Mouse (Mus musculus) heart, embryonic 11.5 days (tissue): ENCODE measurements around the gene Vti1a. TPM values are rescaled to one million over a fixed set of nuclear protein-coding genes. Genes with fewer than 3 reads are reported as not detected.
A peak's percentile ranks its signal among the peaks of the same experiment; 100 is the strongest.

Source experiments
- ATAC-seq: fragments of 200-750 bp; cut with Nextera tagmentation; replicated peaks from 2 replicates; pipeline ENCODE4 v1.8.0; 2017; ENCODE audit warnings: moderate library complexity; ENCODE audit not compliant: insufficient number of reproducible peaks, low FRiP score, low TSS enrichment
- H3K27ac ChIP-seq: fragments of 300-500 bp; sonication (generic); 2 replicates; pipeline ENCODE4 v1.5.1; 2014; ENCODE audit warnings: mild to moderate bottlenecking, low read depth, low read length
- H3K27me3 ChIP-seq: fragments of 300-500 bp; sonication (generic); 2 replicates; pipeline ENCODE4 v1.6.1; 2014; ENCODE audit warnings: mild to moderate bottlenecking, low read length, mixed read lengths; ENCODE audit not compliant: control insufficient read depth, insufficient read depth
- H3K36me3 ChIP-seq: fragments of 300-500 bp; sonication (generic); 2 replicates; pipeline ENCODE4 v1.6.1; 2014; ENCODE audit warnings: mild to moderate bottlenecking, low read length, moderate library complexity, mixed read lengths; ENCODE audit not compliant: control insufficient read depth, insufficient read depth
- H3K4me1 ChIP-seq: fragments of 300-500 bp; sonication (generic); 2 replicates; pipeline ENCODE4 v1.6.1; 2014; ENCODE audit warnings: low read length; ENCODE audit not compliant: control insufficient read depth, insufficient read depth
- H3K4me2 ChIP-seq: fragments of 300-500 bp; sonication (generic); 2 replicates; pipeline ENCODE4 v1.6.1; 2014; ENCODE audit warnings: mild to moderate bottlenecking, moderate library complexity
- H3K4me3 ChIP-seq: fragments of 300-500 bp; sonication (generic); 2 replicates; pipeline ENCODE4 v1.5.1; 2014; ENCODE audit warnings: low read depth, low read length
- H3K9ac ChIP-seq: fragments of 300-500 bp; sonication (generic); 2 replicates; pipeline ENCODE4 v1.6.1; 2014; ENCODE audit warnings: mild to moderate bottlenecking, low read depth, low read length, moderate library complexity
- H3K9me3 ChIP-seq: fragments of 300-500 bp; sonication (generic); replicated peaks from 2 replicates; pipeline ENCODE4 v1.6.1; 2016; ENCODE audit warnings: low read length; ENCODE audit not compliant: control insufficient read depth
- WGBS: fragments of 180-500 bp; shearing (Covaris S2); extraction: QIAGEN DNeasy Blood & Tissue Kit; methylation state at CpG from one replicate; pipeline ENCODE4 v1.1.7; 2014; ENCODE audit not compliant: insufficient replicate concordance; 5-methylcytosine and 5-hydroxymethylcytosine counted together
- polyA plus RNA-seq: library from polyadenylated mRNA; unstranded; fragments of >200 nt; fragmentation: Nextera tagmentation; extraction: Ambion mirVana; gene quantifications from 2 replicates; pipeline ENCODE4 v1.2.1, GENCODE M21; 2014

Vti1a gene
- polyA plus RNA-seq, 1 experiment from 2014 or later = 19.0 TPM

- peaks cover 47% of the 10 kb centered on the region for H3K4me1 ChIP-seq
- ATAC-seq = no peak
These were observed 244.1 kb downstream of the Vti1a start for GRCm38 (mm10) chr19:55560088-55560682.

GRCm38 (mm10) chr19:55561469-55561868, 245.4 kb downstream of the Vti1a start:
- H3K4me1 ChIP-seq = peaks cover 50% of the 10 kb centered on the region

More at GRCm38 (mm10) chr19:55560088-55560682, 244.1 kb downstream of the Vti1a start:
- WGBS = 89% methylated on average over 11 of the region's 11 CpGs
- no peak overlapping the region for H3K4me2 ChIP-seq
- no peak overlapping the region for H3K9ac ChIP-seq
- no peaks in the 10 kb centered on the region for H3K27me3 ChIP-seq
- H3K4me3 ChIP-seq = no peak overlapping the region
- no peaks in the 10 kb centered on the region for H3K36me3 ChIP-seq
- H3K9me3 ChIP-seq = no peaks in the 10 kb centered on the region
- H3K27ac ChIP-seq = no peak overlapping the region

GRCm38 (mm10) chr19:55562487-55563147, 246.5 kb downstream of the Vti1a start:
- no peaks in the 10 kb centered on the region for H3K27me3 ChIP-seq
- no peak overlapping the region for H3K4me3 ChIP-seq
- no peak overlapping the region for H3K4me2 ChIP-seq
- 60% methylated on average over 14 of the region's 14 CpGs for WGBS
- peak overlapping the region; percentile 66 for H3K27ac ChIP-seq
- peaks cover 55% of the 10 kb centered on the region for H3K4me1 ChIP-seq
- H3K9ac ChIP-seq = no peak overlapping the region
- no peaks in the 10 kb centered on the region for H3K36me3 ChIP-seq
- no peaks in the 10 kb centered on the region for H3K9me3 ChIP-seq
- ATAC-seq = peak; percentile 24; the same call in 1 of the 2 replicates

More at GRCm38 (mm10) chr19:55561469-55561868, 245.4 kb downstream of the Vti1a start:
- no peaks in the 10 kb centered on the region for H3K9me3 ChIP-seq
- no peak overlapping the region for H3K4me3 ChIP-seq
- no peak overlapping the region for H3K9ac ChIP-seq
- H3K4me2 ChIP-seq = no peak overlapping the region
- no peak overlapping the region for H3K27ac ChIP-seq
- WGBS = 83% methylated on average over 10 of the region's 10 CpGs
- H3K27me3 ChIP-seq = no peaks in the 10 kb centered on the region
- no peak for ATAC-seq
- no peaks in the 10 kb centered on the region for H3K36me3 ChIP-seq

- Histone ChIP-seq H3K27me3 (no peaks in the 10 kb centered on the region), H3K9me3 (no peaks in the 10 kb centered on the region), H3K4me3 (no peak overlapping the region), H3K4me2 (peak overlapping the region; percentile 11), H3K36me3 (no peaks in the 10 kb centered on the region), H3K27ac (peak overlapping the region; percentile 66), H3K4me1 (peaks cover 56% of the 10 kb centered on the region), H3K9ac (no peak overlapping the region)
- peak; percentile 75 for ATAC-seq
- WGBS = 28% methylated on average over 15 of the region's 15 CpGs
These were observed 247.1 kb downstream of the Vti1a start for GRCm38 (mm10) chr19:55563148-55563651.

DNA sequence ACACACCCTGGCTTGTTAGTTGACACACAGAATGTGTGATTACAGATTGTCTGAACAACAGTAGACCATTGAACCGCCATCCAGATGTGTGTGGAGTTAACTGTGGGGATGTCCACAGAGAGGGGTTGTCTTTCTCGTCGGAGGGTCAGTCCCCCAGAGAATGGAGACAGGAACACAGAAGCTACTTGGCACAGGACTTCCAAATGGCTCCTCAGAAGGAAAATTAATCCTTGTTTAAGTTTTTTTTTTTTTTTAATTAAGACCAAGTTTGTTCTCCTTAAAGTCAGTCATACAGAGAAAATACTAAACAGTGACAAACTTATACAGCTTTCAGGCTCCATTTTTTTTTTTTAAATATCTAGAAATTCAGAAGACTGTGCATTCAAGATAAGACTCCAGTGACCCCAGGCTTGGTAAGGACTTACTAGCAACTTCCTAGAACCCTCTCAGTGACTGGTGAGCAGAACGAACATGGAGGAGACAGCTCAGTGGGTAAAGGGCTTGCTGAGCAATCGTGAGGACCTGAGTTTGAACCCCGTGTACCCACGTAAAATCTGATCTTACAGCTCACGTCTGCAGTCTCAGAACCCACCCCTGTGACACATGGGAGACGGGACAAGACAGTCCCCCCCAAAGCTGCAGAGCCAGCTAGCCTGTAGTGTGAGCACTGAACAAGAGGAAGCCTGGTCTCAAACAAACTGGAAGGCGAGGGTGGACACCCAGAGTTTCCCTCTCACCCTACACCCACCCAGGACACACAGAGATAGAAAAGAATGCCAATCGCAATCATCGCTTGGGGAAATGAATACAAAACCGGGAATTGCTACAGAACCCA, 248.2 kb downstream of the Vti1a start:
- H3K27ac ChIP-seq = peak overlapping the region; percentile 66
- 74% methylated on average over 13 of the region's 13 CpGs for WGBS
- H3K4me2 ChIP-seq = no peak overlapping the region; the same call in 1 of the 2 replicates
- no peak overlapping the region for H3K9ac ChIP-seq
- H3K36me3 ChIP-seq = no peaks in the 10 kb centered on the region
- no peaks in the 10 kb centered on the region for H3K27me3 ChIP-seq
- no peaks in the 10 kb centered on the region for H3K9me3 ChIP-seq
- H3K4me3 ChIP-seq = no peak overlapping the region
- ATAC-seq = no peak
- peaks cover 66% of the 10 kb centered on the region for H3K4me1 ChIP-seq

- Histone ChIP-seq H3K27me3 (no peaks in the 10 kb centered on the region), H3K36me3 (no peaks in the 10 kb centered on the region), H3K9me3 (no peaks in the 10 kb centered on the region), H3K4me2 (no peak overlapping the region), H3K4me3 (no peak overlapping the region), H3K27ac (no peak overlapping the region), H3K9ac (no peak overlapping the region), H3K4me1 (peaks cover 67% of the 10 kb centered on the region)
- 78% methylated on average over 11 of the region's 11 CpGs for WGBS
- ATAC-seq = no peak
These were observed 249.0 kb downstream of the Vti1a start for GRCm38 (mm10) chr19:55565111-55565510.

DNA sequence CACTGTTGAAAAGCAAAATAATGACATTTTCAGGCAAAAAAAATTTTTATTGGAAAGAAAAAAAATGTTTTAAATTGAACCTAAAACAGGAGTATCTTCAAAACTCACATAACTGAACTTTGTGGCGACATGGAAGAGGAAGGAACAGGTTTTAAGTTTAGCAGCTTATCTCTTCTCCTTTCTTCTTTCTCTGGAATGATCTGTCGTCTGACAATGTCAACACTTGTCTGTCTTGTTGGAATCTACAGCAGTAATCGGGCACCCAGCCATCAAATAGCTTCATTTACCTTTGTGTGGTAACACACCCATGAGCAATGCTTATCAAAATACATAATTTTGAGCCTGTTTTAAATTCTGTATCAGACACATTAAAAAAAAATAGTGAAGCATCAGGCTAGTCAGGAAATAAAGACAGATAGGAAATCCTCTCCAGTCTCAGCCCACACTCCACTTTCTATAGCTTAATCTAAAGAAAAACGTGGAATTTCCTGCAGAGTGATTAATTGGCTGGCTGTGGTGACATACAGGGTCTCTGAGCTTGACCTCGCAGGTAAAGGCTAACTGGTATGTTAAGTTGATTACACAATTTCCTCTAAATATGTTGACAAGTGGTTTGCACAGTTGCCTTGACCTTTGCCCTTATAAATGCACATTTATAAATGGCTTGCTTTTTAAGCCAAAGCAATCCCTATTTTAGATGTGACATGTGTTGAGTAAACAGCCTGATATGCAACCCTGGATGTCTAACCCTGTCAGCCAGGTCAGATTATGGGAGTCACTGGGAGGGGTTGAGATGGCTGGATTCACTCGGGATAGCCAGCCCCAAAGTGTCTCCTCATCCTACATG, 249.7 kb downstream of the Vti1a start:
- peaks cover 74% of the 10 kb centered on the region for H3K4me1 ChIP-seq
- no peak overlapping the region for H3K9ac ChIP-seq
- no peaks in the 10 kb centered on the region for H3K27me3 ChIP-seq
- H3K9me3 ChIP-seq = no peaks in the 10 kb centered on the region
- no peak overlapping the region for H3K4me3 ChIP-seq
- ATAC-seq = no peak
- no peak overlapping the region for H3K27ac ChIP-seq
- H3K4me2 ChIP-seq = no peak overlapping the region
- H3K36me3 ChIP-seq = no peaks in the 10 kb centered on the region
- WGBS = 24% methylated on average over 6 of the region's 6 CpGs

DNA sequence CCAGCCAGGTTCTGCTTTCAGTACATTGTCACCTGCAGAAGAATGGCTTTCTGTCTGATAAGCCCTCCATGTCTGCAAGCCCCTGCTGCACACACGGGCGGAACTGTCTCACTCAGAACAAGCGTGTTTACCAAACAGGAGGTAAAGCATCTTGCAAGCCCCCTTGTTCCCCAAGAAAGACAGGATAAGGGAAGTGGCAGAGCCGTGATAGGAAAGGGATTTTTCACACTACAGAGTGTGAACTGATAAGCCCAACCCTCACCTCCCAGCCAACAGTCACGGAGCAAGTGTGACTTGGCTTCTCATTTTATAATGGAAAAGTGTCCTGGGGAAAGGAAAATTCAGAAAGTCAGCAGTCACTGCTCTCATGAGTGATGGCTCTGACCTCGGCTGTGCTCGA, 253.0 kb downstream of the Vti1a start:
- H3K27ac ChIP-seq = 0 out of 2 replicates have a peak overlapping the region, but pooled peaks have one; percentile 41
- ATAC-seq = no peak
- no peaks in the 10 kb centered on the region for H3K9me3 ChIP-seq
- H3K4me1 ChIP-seq = peaks cover 64% of the 10 kb centered on the region
- H3K36me3 ChIP-seq = no peaks in the 10 kb centered on the region
- 15% methylated on average over 7 of the region's 7 CpGs for WGBS
- H3K27me3 ChIP-seq = no peaks in the 10 kb centered on the region
- no peak overlapping the region for H3K9ac ChIP-seq
- H3K4me2 ChIP-seq = no peak overlapping the region
- H3K4me3 ChIP-seq = no peak overlapping the region
